Mouse (Mus musculus) hindbrain, embryonic 14.5 days (tissue): Measurements from ENCODE around the gene Nudt9. TPM values are rescaled to one million over a fixed set of nuclear protein-coding genes. Genes with fewer than 3 reads are reported as not detected.

Source experiments
- ATAC-seq: fragments of 200-750 bp; cut with Nextera tagmentation; 2 replicates; pipeline ENCODE4 v1.8.0; 2017; ENCODE audit warnings: moderate number of reproducible peaks, mild to moderate bottlenecking, moderate TSS enrichment, moderate library complexity; ENCODE audit not compliant: low FRiP score
- DNase-seq: peaks from one replicate; pipeline ENCODE4 v3.0.0-alpha.2; 2015; ENCODE audit warnings: low spot score
- H3K27ac ChIP-seq: fragments of 300-500 bp; sonication (generic); 2 replicates; pipeline ENCODE4 v1.5.1; 2014; ENCODE audit warnings: mild to moderate bottlenecking, moderate library complexity
- H3K27me3 ChIP-seq: fragments of 300-500 bp; sonication (generic); 2 replicates; pipeline ENCODE4 v1.6.1; 2014; ENCODE audit warnings: mild to moderate bottlenecking, low read length, mixed read lengths; ENCODE audit not compliant: control insufficient read depth, insufficient read depth
- H3K36me3 ChIP-seq: fragments of 300-500 bp; sonication (generic); replicated peaks from 2 replicates; pipeline ENCODE4 v1.6.1; 2014; ENCODE audit not compliant: control insufficient read depth, insufficient read depth
- H3K4me1 ChIP-seq: fragments of 300-500 bp; sonication (generic); replicated peaks from 2 replicates; pipeline ENCODE4 v1.6.1; 2014; ENCODE audit warnings: antibody characterized with exemption, low read length, mixed read lengths; ENCODE audit not compliant: control insufficient read depth, insufficient read depth
- H3K4me2 ChIP-seq: fragments of 300-500 bp; sonication (generic); replicated peaks from 2 replicates; pipeline ENCODE4 v1.6.1; 2014; ENCODE audit warnings: mild to moderate bottlenecking, moderate library complexity
- H3K4me3 ChIP-seq: fragments of 300-500 bp; sonication (generic); replicated peaks from 2 replicates; pipeline ENCODE4 v1.5.1; 2014; ENCODE audit warnings: mild to moderate bottlenecking, low read length
- H3K9ac ChIP-seq: fragments of 300-500 bp; sonication (generic); 2 replicates; pipeline ENCODE4 v1.6.1; 2014
- H3K9me3 ChIP-seq: fragments of 300-500 bp; sonication (generic); 2 replicates; pipeline ENCODE4 v1.6.1; 2016; ENCODE audit warnings: low read length; ENCODE audit not compliant: control insufficient read depth
- WGBS: fragments of 180-500 bp; shearing (Covaris S2); extraction: QIAGEN DNeasy Blood & Tissue Kit; methylation state at CpG from one replicate; pipeline ENCODE4 v1.1.7; 2014; 5-methylcytosine and 5-hydroxymethylcytosine counted together
- polyA plus RNA-seq: library from polyadenylated mRNA; unstranded; fragments of >200 nt; fragmentation: Nextera tagmentation; extraction: Ambion mirVana; gene quantifications from 2 replicates; pipeline ENCODE4 v1.2.1, GENCODE M21; 2014

Gene Nudt9
- polyA plus RNA-seq, 1 experiment from 2014 or later, result 67.2 TPM

DNA sequence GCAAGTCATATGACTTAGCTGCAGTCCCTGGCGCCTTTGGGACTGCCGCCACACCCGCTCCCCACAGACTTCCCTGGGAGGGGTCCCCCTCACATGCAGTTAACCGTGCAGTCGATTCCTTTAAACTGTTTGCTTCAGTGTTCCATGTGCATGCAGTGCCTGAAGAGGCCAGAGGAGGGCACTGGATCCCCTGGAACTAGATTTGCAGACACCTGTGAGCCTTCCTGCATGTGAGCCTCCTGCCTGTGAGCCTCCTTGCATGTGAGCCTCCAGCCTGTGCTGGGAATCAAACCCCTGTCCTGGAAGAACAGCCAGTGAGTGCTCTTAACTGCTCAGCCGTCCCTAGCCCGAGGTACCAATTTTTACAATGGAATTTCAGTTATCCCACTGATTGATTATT is 22.6 kb downstream of the Nudt9 start:
- Histone ChIP-seq H3K4me3 (no peak overlapping the region), H3K27me3 (no peaks in the 10 kb centered on the region), H3K9me3 (no peaks in the 10 kb centered on the region), H3K27ac (no peak overlapping the region), H3K9ac (no peak overlapping the region), H3K4me2 (no peak overlapping the region), H3K36me3 (peaks cover 12% of the 10 kb centered on the region), H3K4me1 (peaks cover 6% of the 10 kb centered on the region; the same call in 1 of the 2 replicates)
- ATAC-seq (no peak), DNase-seq (no peak)
- 83% methylated on average over 7 of the region's 7 CpGs for WGBS

- H3K27me3 ChIP-seq, result no peaks in the 10 kb centered on the region
- H3K4me1 ChIP-seq, result peaks cover 6% of the 10 kb centered on the region; the same call in 1 of the 2 replicates
- no peak overlapping the region for H3K9ac ChIP-seq
- ATAC-seq, result no peak
- WGBS, result 54% methylated on average over 4 of the region's 4 CpGs
- DNase-seq, result no peak
- no peak overlapping the region; the same call in 1 of the 2 replicates for H3K27ac ChIP-seq
- H3K4me2 ChIP-seq, result no peak overlapping the region
- no peak overlapping the region for H3K4me3 ChIP-seq
- H3K36me3 ChIP-seq, result no peaks in the 10 kb centered on the region
- H3K9me3 ChIP-seq, result no peaks in the 10 kb centered on the region
These were observed 24.9 kb downstream of the Nudt9 start for GRCm38 (mm10) chr5:104071048-104071447.

- 5% methylated on average over 6 of the region's 8 CpGs for whole genome bisulfite sequencing
- no peak overlapping the region for H3K9ac ChIP-seq
- no peaks in the 10 kb centered on the region; the same call in 1 of the 2 replicates for H3K27me3 ChIP-seq
- peak; percentile 41 for DNase-seq
- peaks cover 6% of the 10 kb centered on the region; the same call in 1 of the 2 replicates for H3K4me1 ChIP-seq
- peak; percentile 91 for ATAC-seq
- H3K4me3 ChIP-seq, result no peak overlapping the region
- peak overlapping the region; percentile 77 for H3K27ac ChIP-seq
- H3K9me3 ChIP-seq, result no peaks in the 10 kb centered on the region
- H3K4me2 ChIP-seq, result 0 out of 2 replicates have a peak overlapping the region, but pooled peaks have one; percentile 12
- no peaks in the 10 kb centered on the region for H3K36me3 ChIP-seq
These were observed 26.3 kb downstream of the Nudt9 start for GRCm38 (mm10) chr5:104072272-104072886.

DNA sequence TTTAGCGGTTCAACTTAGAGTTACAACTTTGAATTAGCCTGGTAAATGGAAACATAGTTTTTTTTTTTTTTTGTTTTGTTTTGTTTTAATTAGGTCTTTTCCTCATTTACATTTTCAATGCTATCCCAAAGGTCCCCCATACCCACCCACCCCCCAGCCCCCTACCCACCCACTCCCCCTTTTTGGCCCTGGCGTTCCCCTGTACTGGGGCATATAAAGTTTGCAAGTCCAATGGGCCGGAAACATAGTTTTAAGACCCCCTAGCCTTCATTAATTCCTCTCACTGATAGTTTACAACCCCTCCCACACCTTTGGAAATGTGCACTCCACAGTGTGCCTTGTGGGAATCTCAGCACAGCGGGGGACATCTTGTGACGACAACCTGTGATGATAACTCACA is 27.5 kb downstream of the Nudt9 start:
- ATAC-seq, result peak; percentile 86
- no peak overlapping the region for H3K4me3 ChIP-seq

GRCm38 (mm10) chr5:104074388-104074787 is 28.3 kb downstream of the Nudt9 start:
- no peak for ATAC-seq
- WGBS, result 40% methylated on average over 12 of the region's 12 CpGs
- Histone ChIP-seq H3K4me3 (no peak overlapping the region), H3K36me3 (no peaks in the 10 kb centered on the region; the same call in 1 of the 2 replicates), H3K27ac (no peak overlapping the region), H3K9ac (no peak overlapping the region), H3K27me3 (no peaks in the 10 kb centered on the region; the same call in 1 of the 2 replicates), H3K4me2 (no peak overlapping the region), H3K9me3 (no peaks in the 10 kb centered on the region), H3K4me1 (peaks cover 6% of the 10 kb centered on the region; the same call in 1 of the 2 replicates)
- peak; percentile 67 for DNase-seq

More for the DNA sequence above, 27.5 kb downstream of the Nudt9 start:
- Histone ChIP-seq H3K27ac (no peak overlapping the region), H3K4me2 (no peak overlapping the region), H3K4me1 (peaks cover 6% of the 10 kb centered on the region; the same call in 1 of the 2 replicates), H3K27me3 (no peaks in the 10 kb centered on the region; the same call in 1 of the 2 replicates), H3K9me3 (no peaks in the 10 kb centered on the region), H3K36me3 (no peaks in the 10 kb centered on the region; the same call in 1 of the 2 replicates), H3K9ac (no peak overlapping the region)
- DNase-seq, result no peak
- 78% methylated on average over 5 of the region's 5 CpGs for WGBS

DNA sequence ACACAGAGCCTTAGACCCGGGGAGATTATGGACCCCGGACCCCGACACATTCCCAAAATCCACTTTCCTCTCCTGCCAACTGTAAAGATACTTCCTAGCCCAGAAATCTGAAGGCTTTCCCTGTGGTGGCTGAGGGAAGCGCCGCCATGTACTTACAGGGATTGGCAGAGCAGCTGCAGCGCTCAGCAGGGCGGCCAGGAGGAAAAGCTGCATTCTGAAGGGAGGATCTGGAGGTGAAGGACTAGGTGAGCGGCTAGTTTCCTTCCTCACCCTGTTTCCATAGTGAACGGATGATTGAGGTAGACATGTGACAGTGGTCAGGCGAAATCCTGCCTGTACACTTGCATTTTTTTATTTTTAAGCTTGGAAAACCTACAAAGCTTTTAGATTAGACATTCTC is 30.3 kb downstream of the Nudt9 start:
- Histone ChIP-seq H3K4me1 (peaks cover 6% of the 10 kb centered on the region; the same call in 1 of the 2 replicates), H3K27me3 (no peaks in the 10 kb centered on the region; the same call in 1 of the 2 replicates), H3K36me3 (no peaks in the 10 kb centered on the region; the same call in 1 of the 2 replicates), H3K27ac (no peak overlapping the region), H3K4me3 (no peak overlapping the region), H3K9ac (no peak overlapping the region), H3K9me3 (no peaks in the 10 kb centered on the region), H3K4me2 (no peak overlapping the region)
- WGBS, result 39% methylated on average over 10 of the region's 10 CpGs
- DNase-seq (no peak), ATAC-seq (no peak)

- H3K27ac ChIP-seq, result no peak within 1 kb of the TSS
- no peak for DNase-seq
- H3K4me1 ChIP-seq, result peaks cover 3% of the 10 kb centered on the region; the same call in 1 of the 2 replicates
- H3K4me3 ChIP-seq, result no peak within 1 kb of the TSS
- H3K36me3 ChIP-seq, result no peaks in the 10 kb centered on the region; the same call in 1 of the 2 replicates
- H3K9me3 ChIP-seq, result no peaks in the 10 kb centered on the region
- H3K9ac ChIP-seq, result no peak within 1 kb of the TSS
- H3K4me2 ChIP-seq, result no peak within 1 kb of the TSS
- 97% methylated on average over 7 of the region's 7 CpGs for WGBS
- no peak for ATAC-seq
- H3K27me3 ChIP-seq, result no peaks in the 10 kb centered on the region; the same call in 1 of the 2 replicates
These were observed 31.4 kb downstream of the Nudt9 start, which contains the start of gene Gm17660 for GRCm38 (mm10) chr5:104077508-104077907. Gm17660 (minus strand) TSS chr5:104077608.

- H3K4me3 ChIP-seq, result no peak overlapping the region
- no peak overlapping the region for H3K4me2 ChIP-seq
- H3K9me3 ChIP-seq, result no peaks in the 10 kb centered on the region
- WGBS, result 88% methylated on average over 6 of the region's 6 CpGs
- no peaks in the 10 kb centered on the region for H3K4me1 ChIP-seq
- no peak overlapping the region for H3K27ac ChIP-seq
- no peaks in the 10 kb centered on the region; the same call in 1 of the 2 replicates for H3K27me3 ChIP-seq
- H3K9ac ChIP-seq, result no peak overlapping the region
- H3K36me3 ChIP-seq, result no peaks in the 10 kb centered on the region; the same call in 1 of the 2 replicates
- DNase-seq, result no peak
- ATAC-seq, result no peak
These were observed 34.6 kb downstream of the Nudt9 start for GRCm38 (mm10) chr5:104080736-104081135.

- H3K27ac ChIP-seq, result no peak overlapping the region
- no peaks in the 10 kb centered on the region for H3K9me3 ChIP-seq
- no peaks in the 10 kb centered on the region for H3K27me3 ChIP-seq
- no peak for ATAC-seq
- no peak overlapping the region for H3K4me2 ChIP-seq
- no peak overlapping the region for H3K4me3 ChIP-seq
- no peak overlapping the region for H3K9ac ChIP-seq
- H3K4me1 ChIP-seq, result no peaks in the 10 kb centered on the region
- WGBS, result 89% methylated on average over 9 of the region's 9 CpGs
- H3K36me3 ChIP-seq, result peaks cover 6% of the 10 kb centered on the region; the same call in 1 of the 2 replicates
- DNase-seq, result no peak
These were observed 39.3 kb downstream of the Nudt9 start for GRCm38 (mm10) chr5:104085366-104085765.
